Mouse (Mus musculus) kidney, adult 2 months (tissue): Measurements from ENCODE around the gene 2010003K11Rik.

Source experiments
- CTCF ChIP-seq: fragments of 200-500 bp; conservative IDR thresholded peaks from 2 replicates; pipeline ENCODE4 v1.5.1; 2011; ENCODE audit warnings: low read depth, mild to moderate bottlenecking, control low read depth, low read length, moderate library complexity, mixed read lengths; ENCODE audit not compliant: insufficient read depth, insufficient read length
- POLR2A ChIP-seq: fragments of 200-500 bp; IDR thresholded peaks from one replicate; pipeline ENCODE4 v1.6.1; 2011; ENCODE audit warnings: low read depth, low read length, control low read depth

- no peak for TF ChIP-seq POLR2A
- no peak for TF ChIP-seq CTCF
These were observed 46.4 kb downstream of the 2010003K11Rik start for GRCm38 (mm10) chr19:4451965-4452364.
